Mouse (Mus musculus) limb, embryonic 13.5 days (tissue): ENCODE results near the gene Gimap4. TPM values are rescaled to one million over a fixed set of nuclear protein-coding genes. Genes with fewer than 3 reads are reported as not detected.
A peak's percentile ranks its signal among the peaks of the same experiment; 100 is the strongest.

ENCODE experiments used
- ATAC-seq: fragments of 200-750 bp; cut with Nextera tagmentation; 2 replicates; pipeline ENCODE4 v1.8.0; 2017; ENCODE audit warnings: low read depth, moderate number of reproducible peaks, moderate TSS enrichment; ENCODE audit not compliant: low FRiP score
- H3K27ac ChIP-seq: fragments of 300-500 bp; sonication (generic); 2 replicates; pipeline ENCODE4 v1.5.1; 2015; ENCODE audit warnings: inconsistent platforms, mild to moderate bottlenecking, moderate library complexity
- H3K27me3 ChIP-seq: fragments of 300-500 bp; sonication (generic); 2 replicates; pipeline ENCODE4 v1.6.1; 2015; ENCODE audit warnings: mild to moderate bottlenecking, inconsistent platforms
- H3K36me3 ChIP-seq: fragments of 300-500 bp; sonication (generic); 2 replicates; pipeline ENCODE4 v1.6.1; 2015; ENCODE audit warnings: inconsistent platforms, mild to moderate bottlenecking, moderate library complexity
- H3K4me1 ChIP-seq: fragments of 300-500 bp; sonication (generic); 2 replicates; pipeline ENCODE4 v1.6.1; 2015; ENCODE audit warnings: inconsistent platforms
- H3K4me2 ChIP-seq: fragments of 300-500 bp; sonication (generic); replicated peaks from 2 replicates; pipeline ENCODE4 v1.6.1; 2015; ENCODE audit warnings: inconsistent platforms, mild to moderate bottlenecking, moderate library complexity
- H3K4me3 ChIP-seq: fragments of 300-500 bp; sonication (generic); 2 replicates; pipeline ENCODE4 v1.5.1; 2015; ENCODE audit warnings: moderate library complexity, mild to moderate bottlenecking, inconsistent platforms
- H3K9ac ChIP-seq: fragments of 300-500 bp; sonication (generic); 2 replicates; pipeline ENCODE4 v1.6.1; 2015; ENCODE audit warnings: mild to moderate bottlenecking, inconsistent platforms
- H3K9me3 ChIP-seq: fragments of 300-500 bp; sonication (generic); 2 replicates; pipeline ENCODE4 v1.6.1; 2016; ENCODE audit warnings: inconsistent platforms
- WGBS: fragments of 180-500 bp; shearing (Covaris S2); methylation state at CpG from one replicate; pipeline ENCODE4 v1.1.7; 2015; 5-methylcytosine and 5-hydroxymethylcytosine counted together
- polyA plus RNA-seq: library from polyadenylated mRNA; unstranded; fragments of >200 nt; fragmentation: Nextera tagmentation; extraction: Ambion mirVana; gene quantifications from 2 replicates; pipeline ENCODE4 v1.2.1, GENCODE M21; 2015

Gimap4 gene
- polyA plus RNA-seq, 1 experiment from 2014 or later = 12.5 TPM

- 87% methylated on average over 9 of the region's 9 CpGs for WGBS
- Histone ChIP-seq H3K4me1 (no peaks in the 10 kb centered on the region), H3K4me3 (no peak overlapping the region), H3K9ac (no peak overlapping the region), H3K27me3 (no peaks in the 10 kb centered on the region), H3K36me3 (no peaks in the 10 kb centered on the region), H3K4me2 (no peak overlapping the region), H3K27ac (no peak overlapping the region), H3K9me3 (no peaks in the 10 kb centered on the region)
- no peak for ATAC-seq
Observed at GRCm38 (mm10) chr6:48650041-48650440, 34.3 kb upstream of the Gimap4 start.

- Histone ChIP-seq H3K4me3 (no peak overlapping the region), H3K27me3 (no peaks in the 10 kb centered on the region), H3K36me3 (no peaks in the 10 kb centered on the region), H3K4me1 (no peaks in the 10 kb centered on the region), H3K9ac (no peak overlapping the region), H3K27ac (no peak overlapping the region), H3K4me2 (no peak overlapping the region), H3K9me3 (no peaks in the 10 kb centered on the region)
- no peak for ATAC-seq
- WGBS = 74% methylated on average over 5 of the region's 5 CpGs
Observed at GRCm38 (mm10) chr6:48658721-48659120, 25.6 kb upstream of the Gimap4 start.

DNA sequence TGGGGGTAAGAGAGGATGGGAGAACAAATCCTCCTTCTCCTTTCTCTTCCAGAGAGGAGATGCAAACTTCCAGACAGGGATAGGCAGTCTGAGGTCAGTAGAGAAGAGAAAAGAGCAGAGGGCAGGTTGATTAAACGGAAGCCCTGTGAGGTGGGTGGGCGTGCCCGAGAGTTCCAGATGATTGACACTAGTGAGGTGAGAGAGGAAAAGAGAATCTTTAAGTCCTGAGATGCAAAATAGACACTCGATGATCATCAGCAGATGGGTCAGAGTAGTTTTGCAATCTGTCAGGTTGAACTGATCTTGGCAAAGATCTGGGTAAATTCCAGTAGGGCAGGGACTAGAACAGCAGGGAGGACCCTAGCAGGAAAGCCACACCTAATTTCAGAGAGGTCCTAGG lies 19.6 kb upstream of the Gimap4 start:
- Histone ChIP-seq H3K27me3 (no peaks in the 10 kb centered on the region), H3K9me3 (no peaks in the 10 kb centered on the region), H3K4me1 (no peaks in the 10 kb centered on the region), H3K4me2 (no peak overlapping the region), H3K4me3 (no peak overlapping the region), H3K36me3 (no peaks in the 10 kb centered on the region), H3K9ac (no peak overlapping the region), H3K27ac (no peak overlapping the region)
- no peak for ATAC-seq
- WGBS = 89% methylated on average over 4 of the region's 4 CpGs

GRCm38 (mm10) chr6:48665471-48665870 lies 18.9 kb upstream of the Gimap4 start:
- Histone ChIP-seq H3K9me3 (no peaks in the 10 kb centered on the region), H3K4me1 (no peaks in the 10 kb centered on the region), H3K9ac (no peak overlapping the region), H3K4me3 (no peak overlapping the region), H3K36me3 (no peaks in the 10 kb centered on the region), H3K4me2 (no peak overlapping the region), H3K27me3 (no peaks in the 10 kb centered on the region), H3K27ac (no peak overlapping the region)
- no peak for ATAC-seq
- 95% methylated on average over 9 of the region's 9 CpGs for WGBS

DNA sequence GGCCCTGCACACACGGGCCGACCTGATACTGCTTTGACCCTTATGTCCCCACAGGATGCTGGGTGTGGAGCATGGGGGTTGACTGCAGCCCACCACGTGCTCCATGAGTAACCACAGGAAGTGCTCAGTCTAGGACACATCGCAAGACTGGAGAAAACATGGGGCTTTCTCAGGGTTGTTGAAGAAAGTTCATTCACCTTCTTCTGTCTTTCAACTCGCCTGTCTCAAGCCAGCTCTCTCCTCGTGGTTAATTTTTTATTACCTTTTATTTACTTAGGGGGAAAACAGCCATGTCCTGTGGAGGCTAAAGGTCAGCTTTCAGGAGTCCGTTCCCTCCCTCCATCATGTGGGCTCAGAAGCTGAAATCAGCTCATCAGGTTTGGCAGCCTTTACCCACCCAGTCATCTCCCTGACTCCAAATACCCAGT lies 18.2 kb upstream of the Gimap4 start:
- ATAC-seq = no peak
- WGBS = 29% methylated on average over 7 of the region's 7 CpGs

GRCm38 (mm10) chr6:48668022-48668421 lies 16.3 kb upstream of the Gimap4 start:
- no peak overlapping the region for H3K4me2 ChIP-seq
- H3K4me3 ChIP-seq = no peak overlapping the region
- H3K4me1 ChIP-seq = no peaks in the 10 kb centered on the region
- H3K27me3 ChIP-seq = no peaks in the 10 kb centered on the region
- no peaks in the 10 kb centered on the region for H3K36me3 ChIP-seq
- ATAC-seq = no peak
- H3K27ac ChIP-seq = no peak overlapping the region
- H3K9me3 ChIP-seq = no peaks in the 10 kb centered on the region
- H3K9ac ChIP-seq = no peak overlapping the region

More for the DNA sequence above, 18.2 kb upstream of the Gimap4 start:
- no peak overlapping the region for H3K9ac ChIP-seq
- H3K4me3 ChIP-seq = no peak overlapping the region
- H3K27me3 ChIP-seq = no peaks in the 10 kb centered on the region
- no peak overlapping the region for H3K27ac ChIP-seq
- H3K9me3 ChIP-seq = no peaks in the 10 kb centered on the region
- no peaks in the 10 kb centered on the region for H3K4me1 ChIP-seq
- no peak overlapping the region for H3K4me2 ChIP-seq
- H3K36me3 ChIP-seq = no peaks in the 10 kb centered on the region

GRCm38 (mm10) chr6:48669446-48669969 lies 14.8 kb upstream of the Gimap4 start:
- H3K4me3 ChIP-seq = no peak overlapping the region
- H3K4me2 ChIP-seq = no peak overlapping the region
- no peak overlapping the region for H3K27ac ChIP-seq
- H3K9ac ChIP-seq = no peak overlapping the region
- no peak for ATAC-seq
- no peaks in the 10 kb centered on the region for H3K36me3 ChIP-seq
- no peaks in the 10 kb centered on the region for H3K9me3 ChIP-seq
- H3K27me3 ChIP-seq = no peaks in the 10 kb centered on the region
- 68% methylated on average over 2 of the region's 2 CpGs for WGBS
- H3K4me1 ChIP-seq = no peaks in the 10 kb centered on the region

GRCm38 (mm10) chr6:48674291-48675058 lies 9.9 kb upstream of the Gimap4 start:
- H3K9me3 ChIP-seq = no peaks in the 10 kb centered on the region
- WGBS = 90% methylated on average over 9 of the region's 9 CpGs
- no peak overlapping the region for H3K27ac ChIP-seq
- no peak overlapping the region for H3K9ac ChIP-seq
- no peak overlapping the region for H3K4me2 ChIP-seq
- H3K36me3 ChIP-seq = no peaks in the 10 kb centered on the region
- no peak overlapping the region for H3K4me3 ChIP-seq
- H3K4me1 ChIP-seq = no peaks in the 10 kb centered on the region
- ATAC-seq = no peak
- H3K27me3 ChIP-seq = no peaks in the 10 kb centered on the region

- Histone ChIP-seq H3K4me2 (peak overlapping the region; percentile 49), H3K9me3 (no peaks in the 10 kb centered on the region), H3K4me1 (no peaks in the 10 kb centered on the region), H3K4me3 (peak overlapping the region; percentile 22), H3K36me3 (no peaks in the 10 kb centered on the region), H3K27ac (no peak overlapping the region), H3K27me3 (no peaks in the 10 kb centered on the region), H3K9ac (no peak overlapping the region)
- no peak for ATAC-seq
- WGBS = 48% methylated on average over 10 of the region's 10 CpGs
Observed at GRCm38 (mm10) chr6:48675400-48675930, 8.9 kb upstream of the Gimap4 start.

DNA sequence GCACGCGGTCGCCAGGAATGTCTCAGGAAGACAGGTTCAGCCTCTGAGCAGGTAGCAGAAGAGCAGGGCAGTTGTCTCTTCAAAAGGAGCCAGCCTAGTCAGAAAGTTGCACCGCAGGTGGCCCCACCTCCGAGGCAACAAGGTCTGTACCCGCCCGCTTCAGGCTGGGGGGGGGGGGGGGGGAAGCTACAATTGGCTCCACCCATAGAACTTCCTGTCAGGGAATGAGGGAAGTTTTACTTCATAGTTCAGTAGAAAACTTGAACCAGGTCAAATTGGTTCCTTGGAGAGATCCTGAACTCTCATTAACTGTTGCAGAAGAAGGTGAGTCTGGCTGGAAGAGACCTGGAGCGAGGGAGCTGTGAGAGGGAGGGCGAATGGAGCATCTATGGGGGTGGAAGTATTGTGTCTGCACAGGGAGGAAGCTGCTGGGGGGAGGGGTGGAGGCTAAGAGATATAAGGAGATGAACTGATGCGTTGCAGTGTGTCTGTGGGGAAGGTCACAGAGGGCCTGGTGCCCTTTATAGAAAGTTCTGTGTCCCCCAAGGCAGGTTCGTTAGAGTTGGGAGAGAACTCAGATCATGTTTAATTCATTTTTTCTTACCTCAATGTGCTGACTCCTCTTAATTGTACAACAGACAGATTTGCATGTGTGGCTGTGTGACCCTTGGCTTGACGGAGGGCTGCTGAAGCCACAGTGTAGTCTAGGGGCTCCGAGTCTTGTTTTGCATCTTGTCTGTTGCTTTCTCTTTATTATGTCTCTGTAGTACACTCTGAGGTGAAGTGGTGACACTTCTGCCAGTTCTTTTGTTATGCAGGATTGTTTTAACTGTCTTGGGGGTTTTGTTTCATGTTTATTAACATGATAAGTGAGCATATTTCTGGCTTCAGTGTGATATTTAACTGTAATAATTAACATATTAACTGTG lies 8.2 kb upstream of the Gimap4 start, which contains the start of gene Gimap9:
Gene Gimap9, plus strand, starts transcription at position 199 of the 929 bp plus-strand sequence.
- WGBS = 34% methylated on average over 12 of the region's 13 CpGs
- no peaks in the 10 kb centered on the region for H3K36me3 ChIP-seq
- no peak; the same call in 1 of the 2 replicates for ATAC-seq
- H3K4me3 ChIP-seq = peak within 1 kb of the TSS; percentile 22
- no peaks in the 10 kb centered on the region for H3K9me3 ChIP-seq
- H3K4me2 ChIP-seq = peak within 1 kb of the TSS; percentile 49
- H3K9ac ChIP-seq = peak within 1 kb of the TSS; percentile 13; the same call in 1 of the 2 replicates
- no peaks in the 10 kb centered on the region for H3K27me3 ChIP-seq
- H3K4me1 ChIP-seq = no peaks in the 10 kb centered on the region
- H3K27ac ChIP-seq = no peak within 1 kb of the TSS

GRCm38 (mm10) chr6:48676860-48677415 lies 7.4 kb upstream of the Gimap4 start:
- 77% methylated on average over 5 of the region's 5 CpGs for WGBS
- H3K4me3 ChIP-seq = no peak overlapping the region
- no peaks in the 10 kb centered on the region for H3K4me1 ChIP-seq
- no peak for ATAC-seq
- H3K27ac ChIP-seq = no peak overlapping the region
- H3K9me3 ChIP-seq = no peaks in the 10 kb centered on the region
- peak overlapping the region; percentile 49 for H3K4me2 ChIP-seq
- no peaks in the 10 kb centered on the region for H3K36me3 ChIP-seq
- no peak overlapping the region for H3K9ac ChIP-seq
- H3K27me3 ChIP-seq = no peaks in the 10 kb centered on the region
